Mouse (Mus musculus) cortical plate, adult 2 months (tissue): ENCODE data around the gene Plscr5. TPM values are rescaled to one million over a fixed set of nuclear protein-coding genes. Genes with fewer than 3 reads are reported as not detected.

Experiments
- H3K27ac ChIP-seq: fragments of 200-500 bp; 2 replicates; pipeline ENCODE4 v1.5.1; 2012; ENCODE audit warnings: low read length, control low read depth, inconsistent platforms; ENCODE audit not compliant: insufficient read depth
- H3K4me1 ChIP-seq: fragments of 200-500 bp; 2 replicates; pipeline ENCODE4 v1.6.1; 2011; ENCODE audit warnings: low read length; ENCODE audit not compliant: control insufficient read depth, insufficient read depth
- H3K4me3 ChIP-seq: fragments of 200-500 bp; 2 replicates; pipeline ENCODE4 v1.5.1; 2011; ENCODE audit warnings: mild to moderate bottlenecking, low read length, control low read depth; ENCODE audit not compliant: insufficient read depth
- CTCF ChIP-seq: fragments of 200-500 bp; IDR thresholded peaks from 2 replicates; pipeline ENCODE4 v1.5.1; 2011; ENCODE audit warnings: mild to moderate bottlenecking, control low read depth, low read length; ENCODE audit not compliant: insufficient read depth; ENCODE audit errors: extremely low read depth
- POLR2A ChIP-seq: fragments of 200-500 bp; IDR thresholded peaks from 2 replicates; pipeline ENCODE4 v1.6.1; 2011; ENCODE audit warnings: mild to moderate bottlenecking, low read length, control low read depth; ENCODE audit not compliant: insufficient read depth; ENCODE audit errors: extremely low read depth
- polyA plus RNA-seq: library from polyadenylated mRNA; depleted of rRNA; stranded (reverse); fragments of >200 nt; gene quantifications from 2 replicates; pipeline ENCODE4 v1.2.3, GENCODE M21; 2012; rRNA removed

The Plscr5 gene
- polyA plus RNA-seq, 1 experiment: not detected

GRCm38 (mm10) chr9:92249987-92250772, 57.4 kb downstream of the Plscr5 start:
- TF ChIP-seq CTCF (no peak), POLR2A (no peak)
- H3K4me1 ChIP-seq: no peaks in the 10 kb centered on the region
- peak overlapping the region; percentile 56 for H3K4me3 ChIP-seq
- peak overlapping the region; percentile 6; the same call in 1 of the 2 replicates for H3K27ac ChIP-seq

DNA sequence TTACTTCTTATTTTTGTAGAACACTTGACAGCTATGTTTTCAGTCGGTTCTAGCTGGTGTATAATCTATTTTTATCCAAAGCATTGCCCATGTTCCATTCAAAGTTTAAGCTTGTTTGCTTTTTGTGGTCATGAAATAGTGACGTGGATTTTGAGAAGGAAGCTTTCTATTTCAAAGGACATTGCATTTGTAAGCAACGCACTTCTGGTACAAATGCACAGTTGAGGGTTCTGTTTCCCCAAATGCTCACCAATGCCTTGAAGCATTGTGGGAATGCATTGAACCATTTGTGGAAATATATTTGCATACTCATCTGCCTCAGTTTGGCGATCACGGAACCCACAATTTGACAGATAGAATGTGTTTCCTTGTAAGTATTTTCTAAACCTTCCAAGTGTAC, 60.0 kb downstream of the Plscr5 start:
- Histone ChIP-seq H3K27ac (no peak overlapping the region), H3K4me3 (no peak overlapping the region), H3K4me1 (no peaks in the 10 kb centered on the region)
- TF ChIP-seq CTCF: no peak
- TF ChIP-seq POLR2A: no peak

GRCm38 (mm10) chr9:92253585-92254321, 61.0 kb downstream of the Plscr5 start:
- no peaks in the 10 kb centered on the region for H3K4me1 ChIP-seq
- H3K4me3 ChIP-seq: no peak overlapping the region
- TF ChIP-seq CTCF (no peak), POLR2A (no peak)
- no peak overlapping the region for H3K27ac ChIP-seq

Other genes starting within 250 kb of the Plscr5 start
- gene Plscr1, start 56.8 kb downstream of the Plscr5 start, polyA plus RNA-seq: 2.4 and 2.6 TPM in 2 replicates
- 1.4 and 2.0 TPM in 2 replicates for gene Plscr2, start 82.7 kb downstream of the Plscr5 start, polyA plus RNA-seq
- not detected in 2 replicates for gene 1700057G04Rik, start 116.4 kb downstream of the Plscr5 start, polyA plus RNA-seq